Mouse (Mus musculus) lung, postnatal 0 days (tissue): ENCODE measurements around the gene Ltbp2. TPM values are rescaled to one million over a fixed set of nuclear protein-coding genes. Genes with fewer than 3 reads are reported as not detected.

ENCODE experiments used
- ATAC-seq: fragments of 200-750 bp; cut with Nextera tagmentation; 2 replicates; pipeline ENCODE4 v1.8.0; 2017; ENCODE audit warnings: moderate library complexity
- DNase-seq: peaks from one replicate; pipeline ENCODE4 v3.0.0-alpha.2; 2016; ENCODE audit warnings: low spot score
- H3K27ac ChIP-seq: fragments of 300-500 bp; sonication (generic); 2 replicates; pipeline ENCODE4 v1.5.1; 2014; ENCODE audit warnings: antibody characterized with exemption, mild to moderate bottlenecking, low read length, mixed read lengths
- H3K27me3 ChIP-seq: fragments of 300-500 bp; sonication (generic); replicated peaks from 2 replicates; pipeline ENCODE4 v1.6.1; 2014; ENCODE audit warnings: low read length, mixed read lengths; ENCODE audit not compliant: insufficient read depth
- H3K36me3 ChIP-seq: fragments of 300-500 bp; sonication (generic); 2 replicates; pipeline ENCODE4 v1.6.1; 2014; ENCODE audit warnings: low read length, mixed read lengths; ENCODE audit not compliant: insufficient read depth
- H3K4me1 ChIP-seq: fragments of 300-500 bp; sonication (generic); 2 replicates; pipeline ENCODE4 v1.6.1; 2014; ENCODE audit warnings: antibody characterized with exemption, low read depth, low read length, mixed read lengths; ENCODE audit not compliant: insufficient read depth
- H3K4me2 ChIP-seq: fragments of 300-500 bp; sonication (generic); replicated peaks from 2 replicates; pipeline ENCODE4 v1.6.1; 2014; ENCODE audit warnings: low read depth, mild to moderate bottlenecking, low read length, moderate library complexity, mixed read lengths
- H3K4me3 ChIP-seq: fragments of 300-500 bp; sonication (generic); 2 replicates; pipeline ENCODE4 v1.5.1; 2014; ENCODE audit warnings: low read depth, low read length
- H3K9ac ChIP-seq: fragments of 300-500 bp; sonication (generic); replicated peaks from 2 replicates; pipeline ENCODE4 v1.6.1; 2014; ENCODE audit warnings: low read depth, mild to moderate bottlenecking
- H3K9me3 ChIP-seq: fragments of 300-500 bp; sonication (generic); 2 replicates; pipeline ENCODE4 v1.6.1; 2016; ENCODE audit warnings: low read length, mixed read lengths
- CTCF ChIP-seq: IDR thresholded peaks from 2 replicates; pipeline ENCODE4 v1.5.1; 2016; ENCODE audit warnings: antibody characterized with exemption, mild to moderate bottlenecking
- EP300 ChIP-seq: IDR thresholded peaks from 2 replicates; pipeline ENCODE4 v1.6.1; 2016; ENCODE audit warnings: antibody characterized with exemption, mild to moderate bottlenecking, control low read depth
- WGBS: fragments of 180-500 bp; shearing (Covaris S2); extraction: QIAGEN DNeasy Blood & Tissue Kit; methylation state at CpG from one replicate; pipeline ENCODE4 v1.1.7; 2014; 5-methylcytosine and 5-hydroxymethylcytosine counted together
- polyA plus RNA-seq: library from polyadenylated mRNA; unstranded; fragments of >200 nt; fragmentation: Nextera tagmentation; extraction: Ambion mirVana; gene quantifications from 2 replicates; pipeline ENCODE4 v1.2.1, GENCODE M21; 2015

Gene Ltbp2
- polyA plus RNA-seq, 1 experiment from 2014 or later: 22.4 TPM

GRCm38 (mm10) chr12:84827384-84827933 lies 48.9 kb downstream of the Ltbp2 start:
- ATAC-seq (no peak), DNase-seq (no peak)
- Histone ChIP-seq H3K27ac (no peak overlapping the region), H3K4me1 (peaks cover 7% of the 10 kb centered on the region; the same call in 1 of the 2 replicates), H3K9me3 (no peaks in the 10 kb centered on the region), H3K36me3 (no peaks in the 10 kb centered on the region), H3K27me3 (no peaks in the 10 kb centered on the region), H3K9ac (no peak overlapping the region), H3K4me3 (no peak overlapping the region), H3K4me2 (no peak overlapping the region)
- no peak for TF ChIP-seq CTCF
- no peak for TF ChIP-seq EP300
- WGBS: 27% methylated on average over 8 of the region's 8 CpGs

- Histone ChIP-seq H3K4me3 (no peak overlapping the region), H3K27ac (0 out of 2 replicates have a peak overlapping the region, but pooled peaks have one; percentile 26), H3K9me3 (no peaks in the 10 kb centered on the region), H3K36me3 (no peaks in the 10 kb centered on the region), H3K27me3 (no peaks in the 10 kb centered on the region), H3K9ac (no peak overlapping the region), H3K4me2 (no peak overlapping the region), H3K4me1 (peaks cover 7% of the 10 kb centered on the region; the same call in 1 of the 2 replicates)
- no peak for ATAC-seq
- no peak for TF ChIP-seq EP300
- TF ChIP-seq CTCF: no peak
- 53% methylated on average over 5 of the region's 5 CpGs for WGBS
- no peak for DNase-seq
These were observed 52.1 kb downstream of the Ltbp2 start for GRCm38 (mm10) chr12:84824203-84824602.

- no peak overlapping the region for H3K4me2 ChIP-seq
- TF ChIP-seq CTCF (no peak), EP300 (no peak)
- H3K27me3 ChIP-seq: no peaks in the 10 kb centered on the region
- H3K4me1 ChIP-seq: peaks cover 7% of the 10 kb centered on the region; the same call in 1 of the 2 replicates
- DNase-seq (no peak), ATAC-seq (peak; percentile 44)
- H3K27ac ChIP-seq: 0 out of 2 replicates have a peak overlapping the region, but pooled peaks have one; percentile 3
- H3K4me3 ChIP-seq: no peak overlapping the region
- 39% methylated on average over 7 of the region's 7 CpGs for WGBS
- H3K9ac ChIP-seq: no peak overlapping the region
- H3K36me3 ChIP-seq: no peaks in the 10 kb centered on the region
- H3K9me3 ChIP-seq: no peaks in the 10 kb centered on the region
These were observed 52.7 kb downstream of the Ltbp2 start for GRCm38 (mm10) chr12:84823601-84824000.

- no peak overlapping the region for H3K27ac ChIP-seq
- no peaks in the 10 kb centered on the region for H3K36me3 ChIP-seq
- H3K4me2 ChIP-seq: no peak overlapping the region
- H3K9ac ChIP-seq: no peak overlapping the region
- no peaks in the 10 kb centered on the region for H3K27me3 ChIP-seq
- peak; percentile 63 for DNase-seq
- H3K4me3 ChIP-seq: no peak overlapping the region
- WGBS: 74% methylated on average over 13 of the region's 13 CpGs
- H3K4me1 ChIP-seq: peaks cover 10% of the 10 kb centered on the region
- peak; percentile 53 for ATAC-seq
- no peaks in the 10 kb centered on the region for H3K9me3 ChIP-seq
- TF ChIP-seq EP300 (no peak), CTCF (no peak)
These were observed 56.8 kb downstream of the Ltbp2 start for GRCm38 (mm10) chr12:84819236-84820168.

GRCm38 (mm10) chr12:84818496-84818895 lies 57.8 kb downstream of the Ltbp2 start:
- H3K27ac ChIP-seq: no peak overlapping the region

GRCm38 (mm10) chr12:84814663-84815325 lies 61.5 kb downstream of the Ltbp2 start:
- TF ChIP-seq EP300 (no peak), CTCF (no peak)
- WGBS: 56% methylated on average over 3 of the region's 3 CpGs
- Histone ChIP-seq H3K36me3 (no peaks in the 10 kb centered on the region), H3K4me1 (peaks cover 6% of the 10 kb centered on the region), H3K27me3 (no peaks in the 10 kb centered on the region), H3K4me3 (no peak overlapping the region), H3K4me2 (no peak overlapping the region), H3K9ac (no peak overlapping the region), H3K27ac (peak overlapping the region; percentile 64; the same call in 1 of the 2 replicates), H3K9me3 (no peaks in the 10 kb centered on the region)
- ATAC-seq (peak; percentile 78), DNase-seq (peak; percentile 82)

More at GRCm38 (mm10) chr12:84818496-84818895, 57.8 kb downstream of the Ltbp2 start:
- ATAC-seq: no peak
- no peaks in the 10 kb centered on the region for H3K27me3 ChIP-seq
- TF ChIP-seq EP300 (no peak), CTCF (peak; percentile 26; the same call in 1 of the 2 replicates)
- DNase-seq: no peak
- no peak overlapping the region for H3K9ac ChIP-seq
- H3K36me3 ChIP-seq: no peaks in the 10 kb centered on the region
- H3K4me3 ChIP-seq: no peak overlapping the region
- no peaks in the 10 kb centered on the region for H3K9me3 ChIP-seq
- H3K4me2 ChIP-seq: no peak overlapping the region
- H3K4me1 ChIP-seq: peaks cover 6% of the 10 kb centered on the region
- WGBS: 65% methylated on average over 4 of the region's 4 CpGs
